Mouse (Mus musculus): ENCODE data around the gene Tmem246.

Gene Tmem246

GRCm38 (mm10) chr4:49583965-49584831 is 13.5 kb downstream of the Tmem246 start:
- in situ Hi-C loops (cut with MboI, MseI): no loop called here

GRCm38 (mm10) chr4:49581256-49581655 is 16.4 kb downstream of the Tmem246 start:
- in situ Hi-C loops (cut with MboI, MseI): no loop called here

DNA sequence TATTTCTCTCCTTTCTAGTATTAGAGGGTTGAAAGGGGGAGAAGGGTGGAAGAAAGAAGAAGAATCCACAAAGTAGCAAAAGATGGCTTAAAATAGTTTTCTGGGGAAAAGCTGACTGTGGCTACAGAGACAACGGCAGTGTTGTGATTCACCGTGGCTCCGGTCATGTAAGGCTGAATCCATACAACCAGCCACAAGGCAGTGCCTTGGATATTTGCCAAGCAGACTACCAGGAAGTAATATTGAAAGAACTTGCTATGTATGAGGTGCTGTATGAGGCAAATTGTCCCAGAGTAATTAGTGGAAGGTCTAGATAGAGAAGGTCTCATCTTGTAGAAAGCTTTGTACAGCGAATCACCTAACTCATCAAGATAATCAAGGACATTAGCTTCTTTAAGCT is 25.5 kb downstream of the Tmem246 start:
- in situ Hi-C loops (cut with MboI, MseI): loop anchor here (5.0 kb wide), 1 partner anchor 55 kb away; no protein-coding TSS in a partner anchor

DNA sequence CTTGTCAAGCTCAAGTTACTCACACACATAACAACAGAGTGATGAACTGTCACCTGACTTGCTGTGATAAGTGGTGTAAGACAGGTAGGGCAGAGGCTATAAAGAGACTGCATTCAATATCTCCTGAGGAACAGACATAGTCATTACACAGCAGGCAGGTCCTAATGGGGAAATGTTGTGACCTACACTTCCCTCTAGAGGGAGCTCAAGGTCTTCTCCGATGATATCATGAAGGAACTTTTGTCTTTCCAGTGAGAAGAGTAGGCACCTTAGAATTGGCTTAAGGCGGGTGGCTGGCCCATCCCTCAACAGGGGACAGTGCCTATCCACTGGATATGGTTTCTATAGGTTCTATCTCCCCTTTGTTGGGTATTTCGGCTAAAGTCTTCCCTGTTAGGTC is 30.1 kb downstream of the Tmem246 start:
- in situ Hi-C loops (cut with MboI, MseI): no loop called here

- in situ Hi-C loops (cut with MboI, MseI): no loop called here
Measured at GRCm38 (mm10) chr4:49559915-49560772, 37.5 kb downstream of the Tmem246 start.

DNA sequence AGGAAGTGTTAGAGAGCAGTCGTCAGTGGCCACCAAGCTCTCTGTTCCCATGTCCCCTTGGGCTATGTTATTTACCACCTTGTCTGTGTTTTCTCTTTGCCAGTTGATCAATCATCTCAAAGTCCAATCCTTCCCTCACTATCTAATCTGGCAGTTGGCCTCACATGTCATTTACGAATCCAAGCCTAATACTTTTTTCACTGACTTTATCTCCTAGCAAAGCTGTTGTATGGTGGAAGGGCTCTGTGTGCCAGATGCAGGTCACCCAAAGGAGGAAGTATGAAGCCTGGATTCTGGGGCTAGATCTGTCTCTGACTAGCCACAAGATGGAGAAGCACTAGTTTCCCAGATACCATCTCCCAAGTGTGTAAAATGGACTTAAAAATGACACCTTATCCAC is 39.5 kb downstream of the Tmem246 start:
- in situ Hi-C loops (cut with MboI, MseI): no loop called here

GRCm38 (mm10) chr4:49557375-49557774 is 40.3 kb downstream of the Tmem246 start:
- in situ Hi-C loops (cut with MboI, MseI): no loop called here

GRCm38 (mm10) chr4:49553380-49553779 is 44.3 kb downstream of the Tmem246 start:
- in situ Hi-C loops (cut with MboI, MseI): no loop called here

- in situ Hi-C loops (cut with MboI, MseI): no loop called here
Measured at GRCm38 (mm10) chr4:49549383-49549782, 48.3 kb downstream of the Tmem246 start, which contains the start of gene Aldob. TSS of gene Aldob (minus strand) at chr4:49549546.

DNA sequence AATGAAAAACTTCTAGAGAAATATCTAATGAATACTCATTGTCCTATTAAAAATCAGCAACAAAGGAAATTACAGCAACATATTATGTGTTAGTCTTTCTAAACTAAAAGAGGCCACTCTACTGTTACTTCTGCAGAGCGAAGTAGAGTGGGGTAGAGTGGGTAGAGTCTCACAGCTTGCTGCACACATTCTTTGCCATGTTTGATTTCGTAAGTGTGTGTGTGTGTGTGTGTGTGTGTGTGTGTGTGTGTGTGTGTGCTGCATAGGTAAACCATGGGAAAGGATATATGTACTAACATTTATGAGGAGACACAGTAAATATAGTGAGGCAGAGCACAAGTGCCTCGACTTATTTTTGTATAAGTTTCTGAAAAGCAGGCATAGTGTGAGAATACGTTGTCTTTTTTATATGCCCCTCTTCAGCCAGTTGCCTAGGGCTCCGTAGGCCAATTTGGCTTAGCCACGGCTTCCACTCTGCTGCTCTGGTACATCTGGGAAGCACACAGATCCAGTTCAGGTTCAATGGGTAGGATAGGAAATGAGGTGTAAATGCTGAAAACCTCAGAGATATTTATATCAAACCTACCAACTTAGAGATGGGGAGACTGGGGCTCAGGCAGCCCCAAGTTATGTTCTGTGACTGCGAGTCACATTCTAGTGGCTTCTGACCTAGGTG is 50.0 kb downstream of the Tmem246 start:
- in situ Hi-C loops (cut with MboI, MseI): no loop called here

DNA sequence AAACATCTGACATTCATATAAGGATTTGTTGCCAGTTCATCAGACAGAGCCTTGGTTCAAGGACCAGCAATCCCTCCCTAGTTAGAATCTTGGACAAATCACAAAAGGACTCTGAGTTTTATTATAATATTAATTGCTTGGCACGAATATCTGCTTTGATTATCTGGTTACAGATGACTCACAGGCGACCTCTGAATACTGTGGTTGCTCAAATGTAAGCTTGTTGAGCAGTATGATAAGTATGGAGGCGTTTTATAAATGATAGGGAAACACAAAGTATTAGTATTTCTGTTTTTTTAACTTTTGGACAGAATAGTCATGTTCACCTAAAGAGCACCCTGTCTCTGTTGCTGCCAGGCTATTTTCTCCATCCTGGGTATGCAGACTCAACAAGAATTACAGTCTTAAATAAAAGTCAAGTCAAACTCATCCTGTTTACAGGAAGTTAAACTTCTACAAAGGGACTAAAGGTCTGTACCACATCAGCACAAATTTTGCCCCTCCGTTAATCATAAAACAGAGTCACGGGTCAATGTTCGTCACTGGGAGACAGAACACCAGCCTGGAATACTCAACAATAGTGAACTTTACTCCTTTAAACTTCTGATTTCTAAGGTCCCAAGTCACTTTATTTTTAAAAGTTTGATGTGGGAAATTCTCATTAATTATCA is 50.7 kb downstream of the Tmem246 start:
- in situ Hi-C loops (cut with MboI, MseI): no loop called here

DNA sequence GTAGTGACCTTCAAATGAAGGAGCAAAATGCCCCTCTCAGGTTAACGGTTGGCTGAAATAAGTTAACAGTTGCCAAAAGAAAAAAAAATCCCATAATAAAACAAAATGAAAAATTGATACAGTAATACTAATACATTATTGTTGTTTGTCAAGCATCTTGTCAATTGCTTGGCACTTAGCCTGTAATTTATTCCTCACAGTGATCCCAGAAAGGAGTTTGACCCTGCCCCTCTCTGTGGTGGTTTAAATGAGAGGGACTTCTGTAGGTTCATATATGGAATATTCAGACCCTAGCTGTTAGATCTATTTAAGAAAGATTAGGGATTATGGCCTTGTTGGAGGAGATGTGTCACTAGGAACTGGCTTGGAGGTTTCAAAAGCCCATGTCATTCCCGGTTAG is 51.6 kb downstream of the Tmem246 start:
- in situ Hi-C loops (cut with MboI, MseI): no loop called here

DNA sequence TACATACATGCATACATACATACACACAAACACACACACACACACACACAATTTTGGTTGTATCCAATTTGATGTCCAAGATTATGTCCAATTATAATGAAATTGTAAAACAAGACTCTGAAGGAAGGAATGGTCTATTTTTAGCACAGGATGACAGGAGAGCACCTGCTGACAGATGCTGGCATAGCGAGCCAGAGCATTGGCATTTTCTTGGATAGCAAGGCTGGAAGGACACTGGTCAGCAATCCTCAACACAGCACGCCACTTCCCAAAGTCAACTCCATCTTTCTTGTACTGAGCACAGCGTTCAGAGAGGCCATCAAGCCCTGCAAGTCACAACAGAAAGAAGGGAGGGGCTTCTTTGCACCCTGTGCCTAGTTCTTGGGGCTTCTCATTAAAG is 56.7 kb downstream of the Tmem246 start:
- in situ Hi-C loops (cut with MboI, MseI): no loop called here

- in situ Hi-C loops (cut with MboI, MseI): no loop called here
Measured at GRCm38 (mm10) chr4:49539665-49540064, 58.0 kb downstream of the Tmem246 start.

DNA sequence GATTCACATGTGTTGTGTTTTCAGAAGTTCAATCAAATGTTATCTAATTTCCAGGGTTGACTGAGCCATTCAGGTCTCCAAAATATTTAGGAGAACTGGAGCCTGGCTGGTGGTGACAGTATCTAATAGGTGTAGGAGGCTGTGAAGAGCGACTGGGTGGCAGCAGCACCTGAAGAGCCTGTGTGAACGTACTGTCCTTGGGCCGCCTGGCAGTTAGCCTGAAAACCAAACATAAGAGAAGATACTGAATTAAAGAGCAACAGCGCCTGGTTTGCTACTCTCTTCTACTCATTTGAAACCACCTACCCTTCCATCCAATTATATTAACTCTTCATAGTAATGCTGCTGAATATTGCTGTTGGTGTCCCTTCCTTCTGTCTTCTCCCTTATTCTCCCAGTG is 61.0 kb downstream of the Tmem246 start:
- in situ Hi-C loops (cut with MboI, MseI): no loop called here

- in situ Hi-C loops (cut with MboI, MseI): no loop called here
Measured at GRCm38 (mm10) chr4:49535675-49536294, 61.9 kb downstream of the Tmem246 start.

- in situ Hi-C loops (cut with MboI, MseI): no loop called here
Measured at GRCm38 (mm10) chr4:49535036-49535435, 62.6 kb downstream of the Tmem246 start.
